25 mouse cellular contexts compared by ENCODE assay signal in genomic region chrX:134752584-134752983, GRCm38 (mm10). TPM values are rescaled to one million over a fixed set of nuclear protein-coding genes. Genes with fewer than 3 reads are reported as not detected.
DNase-seq lines count a peak whose midpoint lies in the region; ATAC-seq and TF ChIP-seq lines count a peak whose summit lies in the region.
"Had no signal": no experiment of that assay in that cellular context is flagged by ENCODE, and none has a peak within 500 bp of the region (broad histone marks: within the 10 kb centered on the region; RNA-seq: fewer than 3 reads in every experiment).

No protein-coding gene starts in this region.

- H3K27me3 ChIP-seq in heart, embryonic 11.5 days (ENCODE audit: control insufficient read depth, insufficient read depth, low read length) = peaks cover 3% of the 10 kb centered on the region; the same call in 1 of the 2 replicates
- no peaks in the 10 kb centered on the region for H3K27me3 ChIP-seq in heart, postnatal 0 days (ENCODE audit: control insufficient read depth, insufficient read depth, low read length)
- H3K27me3 ChIP-seq in embryonic facial prominence, embryonic 14.5 days (replicated peaks; ENCODE audit: control insufficient read depth, insufficient read depth, low read length) = peaks cover 10% of the 10 kb centered on the region; the same call in 1 of the 2 replicates

- 0 out of 2 replicates have a peak overlapping the region, but pooled peaks have one; percentile 28 for H3K9ac ChIP-seq in heart, embryonic 11.5 days (ENCODE audit: low read depth, low read length)
- H3K9ac ChIP-seq in heart, postnatal 0 days (replicated peaks; ENCODE audit: low read depth, low read length) = no peak overlapping the region
- no peak overlapping the region for H3K9ac ChIP-seq in embryonic facial prominence, embryonic 14.5 days (ENCODE audit: low read depth, low read length)
- H3K9ac ChIP-seq: forebrain, embryonic 15.5 days; midbrain, embryonic 13.5 days had no signal

- TF ChIP-seq CTCF in heart, postnatal 0 days (IDR thresholded peaks at IDR 0.05; ENCODE audit: low read depth) = no peak

- H3K4me2 ChIP-seq in heart, embryonic 11.5 days = peak overlapping the region; percentile 8; the same call in 1 of the 2 replicates
- H3K4me2 ChIP-seq in heart, postnatal 0 days (ENCODE audit: low read depth, low read length) = no peak overlapping the region
- H3K4me2 ChIP-seq in embryonic facial prominence, embryonic 14.5 days (ENCODE audit: low read depth, low read length) = no peak overlapping the region
- H3K4me2 ChIP-seq: forebrain, embryonic 15.5 days; liver, embryonic 11.5 days; midbrain, embryonic 13.5 days had no signal

- intact Hi-C loops in heart, postnatal 25 days (cut with DNase I) = no loop called here

- H3K9me3 ChIP-seq in heart, embryonic 11.5 days (replicated peaks; ENCODE audit: control insufficient read depth, low read length) = no peaks in the 10 kb centered on the region
- no peaks in the 10 kb centered on the region for H3K9me3 ChIP-seq in heart, postnatal 0 days (replicated peaks; ENCODE audit: control insufficient read depth, low read length)
- no peaks in the 10 kb centered on the region for H3K9me3 ChIP-seq in embryonic facial prominence, embryonic 14.5 days (ENCODE audit: control insufficient read depth, low read length)
- H3K9me3 ChIP-seq: forebrain, embryonic 15.5 days; midbrain, embryonic 13.5 days had no signal

- peak overlapping the region; percentile 57 for H3K27ac ChIP-seq in heart, embryonic 11.5 days (ENCODE audit: low read depth, low read length)
- peak overlapping the region; percentile 48; the same call in 1 of the 2 replicates for H3K27ac ChIP-seq in heart, postnatal 0 days (ENCODE audit: low read depth)
- no peak overlapping the region for H3K27ac ChIP-seq in embryonic facial prominence, embryonic 14.5 days (replicated peaks; ENCODE audit: low read depth, low read length)
- H3K27ac ChIP-seq: forebrain, embryonic 15.5 days; hindbrain, postnatal 0 days; layer of hippocampus, adult 2 months; midbrain, embryonic 13.5 days had no signal

- TF ChIP-seq EP300 in heart, postnatal 0 days (IDR thresholded peaks at IDR 0.05; ENCODE audit: low read depth) = no peak

- WGBS in heart, embryonic 11.5 days (ENCODE audit: insufficient replicate concordance) = 21% methylated on average over 4 of the region's 4 CpGs
- WGBS in heart, postnatal 0 days = 24% methylated on average over 4 of the region's 4 CpGs
- 27% methylated on average over 4 of the region's 4 CpGs for WGBS in embryonic facial prominence, embryonic 14.5 days

- peak; percentile 30 for DNase-seq in embryo, embryonic 11 days
- no peak for DNase-seq in embryo, embryonic 10.5 days (ENCODE audit: low spot score)
- no peak for DNase-seq in heart, adult 11 months
- no peak for DNase-seq in heart, postnatal 0 days (ENCODE audit: low spot score)
- no peak for DNase-seq in heart, postnatal 25 days (ENCODE audit: low spot score)
- DNase-seq in embryonic facial prominence, embryonic 14.5 days (ENCODE audit: low spot score) = peak; percentile 67
- DNase-seq in c-Kit-positive CD71-positive TER-119-positive erythroid progenitor cells, embryonic 14.5 days (ENCODE audit: low spot score) = no peak
- DNase-seq: cerebellum, adult 11-12 months; cerebellum, postnatal 14 days; kidney, postnatal 25 days; lung, adult 18-20 months; lung, postnatal 14 days; right cerebral cortex, postnatal 14 days; spleen, adult 18-20 months; thymus, postnatal 25 days had no signal

- no peak overlapping the region for H3K4me3 ChIP-seq in heart, embryonic 11.5 days (ENCODE audit: low read depth, low read length)
- no peak overlapping the region for H3K4me3 ChIP-seq in heart, postnatal 0 days (ENCODE audit: low read depth, low read length)
- no peak overlapping the region for H3K4me3 ChIP-seq in embryonic facial prominence, embryonic 14.5 days (ENCODE audit: low read depth, low read length)
- H3K4me3 ChIP-seq: forebrain, embryonic 15.5 days; layer of hippocampus, adult 2 months; midbrain, embryonic 13.5 days had no signal

- no peaks in the 10 kb centered on the region for H3K36me3 ChIP-seq in heart, embryonic 11.5 days (ENCODE audit: control insufficient read depth, insufficient read depth, low read length)
- no peaks in the 10 kb centered on the region for H3K36me3 ChIP-seq in heart, postnatal 0 days (replicated peaks; ENCODE audit: control insufficient read depth, insufficient read depth, low read length)
- H3K36me3 ChIP-seq in embryonic facial prominence, embryonic 14.5 days (ENCODE audit: control insufficient read depth, insufficient read depth, low read length) = no peaks in the 10 kb centered on the region
- H3K36me3 ChIP-seq: forebrain, embryonic 15.5 days; midbrain, embryonic 13.5 days had no signal

- H3K4me1 ChIP-seq in heart, embryonic 11.5 days (ENCODE audit: control insufficient read depth, insufficient read depth, low read length) = no peaks in the 10 kb centered on the region
- no peaks in the 10 kb centered on the region for H3K4me1 ChIP-seq in heart, postnatal 0 days (ENCODE audit: control insufficient read depth, insufficient read depth)
- no peaks in the 10 kb centered on the region for H3K4me1 ChIP-seq in embryonic facial prominence, embryonic 14.5 days (ENCODE audit: control insufficient read depth, insufficient read depth, low read length)

- no peak for ATAC-seq in heart, embryonic 11.5 days (replicated peaks; ENCODE audit: insufficient number of reproducible peaks, low FRiP score, low TSS enrichment)
- peak; percentile 33; the same call in 1 of the 2 replicates for ATAC-seq in heart, postnatal 0 days (ENCODE audit: insufficient read depth, low read depth)
- no peak for ATAC-seq in embryonic facial prominence, embryonic 14.5 days (ENCODE audit: low read depth)
- ATAC-seq: CD4-positive, CD25-positive, alpha-beta regulatory T cell, adult 4 months; forebrain, embryonic 15.5 days; hindbrain, postnatal 0 days; intestine, embryonic 16.5 days; midbrain, embryonic 13.5 days; Patski had no signal

RNA-seq across cellular contexts. Expression of gene Armcx6, which starts 1.4 kb away (rescaled TPM):
- 16.6 and 18.4 TPM in 2 replicates for polyA plus RNA-seq in heart, embryonic 11.5 days (2014; fragmentation: Nextera tagmentation; extraction: Ambion mirVana)
- total RNA-seq in heart, postnatal 0 days (2014; rRNA removed; ENCODE audit: low replicate concordance) = 7.7 and 13.7 TPM in 2 replicates
- polyA plus RNA-seq in heart, postnatal 0 days (2015; fragmentation: Nextera tagmentation; extraction: Ambion mirVana) = 7.3 and 7.8 TPM in 2 replicates
- total RNA-seq in heart, postnatal 25 days (2021) = 1 to 10 TPM in 1 of 2 experiments, under 1 TPM in 1; 0.60 to 1.3 TPM
- polyA plus RNA-seq in embryonic facial prominence, embryonic 14.5 days (2014; fragmentation: Nextera tagmentation; extraction: Ambion mirVana) = 24.8 and 29.5 TPM in 2 replicates

RNA-seq across cellular contexts. Expression of gene Armcx3, which starts 3.8 kb away (rescaled TPM):
- polyA plus RNA-seq in heart, embryonic 11.5 days (2014; fragmentation: Nextera tagmentation; extraction: Ambion mirVana) = 82.0 and 94.0 TPM in 2 replicates
- total RNA-seq in heart, postnatal 0 days (2014; rRNA removed; ENCODE audit: low replicate concordance) = 22.1 and 33.6 TPM in 2 replicates
- polyA plus RNA-seq in heart, postnatal 0 days (2015; fragmentation: Nextera tagmentation; extraction: Ambion mirVana) = 59.5 and 64.1 TPM in 2 replicates
- 10 to 100 TPM; 21.0 to 23.4 TPM for total RNA-seq in heart, postnatal 25 days (2021)
- polyA plus RNA-seq in embryonic facial prominence, embryonic 14.5 days (2014; fragmentation: Nextera tagmentation; extraction: Ambion mirVana) = 119 and 120 TPM in 2 replicates

RNA-seq across cellular contexts. Expression of gene Armcx1, which starts 34.8 kb away (rescaled TPM):
- 36.1 and 40.5 TPM in 2 replicates for polyA plus RNA-seq in heart, embryonic 11.5 days (2014; fragmentation: Nextera tagmentation; extraction: Ambion mirVana)
- total RNA-seq in heart, postnatal 0 days (2014; rRNA removed; ENCODE audit: low replicate concordance) = 3.9 and 13.9 TPM in 2 replicates
- 21.8 and 22.7 TPM in 2 replicates for polyA plus RNA-seq in heart, postnatal 0 days (2015; fragmentation: Nextera tagmentation; extraction: Ambion mirVana)
- 1 to 10 TPM; 5.2 to 5.5 TPM for total RNA-seq in heart, postnatal 25 days (2021)
- polyA plus RNA-seq in embryonic facial prominence, embryonic 14.5 days (2014; fragmentation: Nextera tagmentation; extraction: Ambion mirVana) = 47.7 and 59.2 TPM in 2 replicates
- total RNA-seq: monocyte, adult 5-6 weeks had no signal
- polyA plus RNA-seq: Patski had no signal

RNA-seq across cellular contexts. Expression of gene Armcx2, which starts 56.4 kb away (rescaled TPM):
- polyA plus RNA-seq in heart, embryonic 11.5 days (2014; fragmentation: Nextera tagmentation; extraction: Ambion mirVana) = 58.1 and 75.6 TPM in 2 replicates
- total RNA-seq in heart, postnatal 0 days (2014; rRNA removed; ENCODE audit: low replicate concordance) = 46.2 and 47.9 TPM in 2 replicates
- 23.6 and 24.3 TPM in 2 replicates for polyA plus RNA-seq in heart, postnatal 0 days (2015; fragmentation: Nextera tagmentation; extraction: Ambion mirVana)
- total RNA-seq in heart, postnatal 25 days (2021) = 1 to 10 TPM; 8.1 to 8.8 TPM
- 74.1 and 82.6 TPM in 2 replicates for polyA plus RNA-seq in embryonic facial prominence, embryonic 14.5 days (2014; fragmentation: Nextera tagmentation; extraction: Ambion mirVana)

Comparison
In these comparisons a context has a peak if more than half of its experiments do, and no peak if none do; other contexts are left out.
1. DNase-seq: peak in embryo, embryonic 11 days (single experiment) and embryonic facial prominence, embryonic 14.5 days (single experiment); none in embryo, embryonic 10.5 days (single experiment), heart, adult 11 months (single experiment), heart, postnatal 0 days (single experiment), heart, postnatal 25 days (single experiment) and c-Kit-positive CD71-positive TER-119-positive erythroid progenitor cells, embryonic 14.5 days (single experiment).